Mouse (Mus musculus) MEL-GATA-1-ER (cell line): ENCODE measurements around the gene Macf1.
"Not testable (repeated sequence)": the region's sequence is repeated elsewhere in the genome, so short reads cannot be mapped to it uniquely, and the experiment has no call there.

Source experiments
- DNase-seq: peaks from one replicate; pipeline ENCODE4 v3.0.0-alpha.2; 2012; ENCODE audit warnings: low read depth; ENCODE audit errors: extremely low read depth

Gene Macf1

DNA sequence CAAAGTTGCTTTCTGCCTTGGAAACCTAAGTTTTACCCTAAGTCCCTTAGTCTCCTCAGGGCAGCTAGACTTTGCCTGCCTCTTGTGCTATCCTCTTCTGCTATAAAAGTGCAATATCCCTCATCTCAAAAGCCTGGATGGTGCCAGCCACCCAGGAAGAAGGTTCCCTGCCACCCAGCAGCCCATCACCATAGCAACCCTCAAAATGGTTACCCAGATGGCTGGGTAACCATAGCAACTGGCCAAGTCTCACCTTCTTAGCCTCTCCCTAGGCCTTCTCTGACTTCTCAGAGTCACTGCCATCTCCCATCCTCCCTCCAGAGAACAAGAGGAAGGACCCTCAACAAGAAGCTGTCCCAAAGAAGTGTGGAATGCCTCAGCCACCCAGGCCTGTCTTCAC is 13.6 kb downstream of the Macf1 start:
- no peak for DNase-seq

DNA sequence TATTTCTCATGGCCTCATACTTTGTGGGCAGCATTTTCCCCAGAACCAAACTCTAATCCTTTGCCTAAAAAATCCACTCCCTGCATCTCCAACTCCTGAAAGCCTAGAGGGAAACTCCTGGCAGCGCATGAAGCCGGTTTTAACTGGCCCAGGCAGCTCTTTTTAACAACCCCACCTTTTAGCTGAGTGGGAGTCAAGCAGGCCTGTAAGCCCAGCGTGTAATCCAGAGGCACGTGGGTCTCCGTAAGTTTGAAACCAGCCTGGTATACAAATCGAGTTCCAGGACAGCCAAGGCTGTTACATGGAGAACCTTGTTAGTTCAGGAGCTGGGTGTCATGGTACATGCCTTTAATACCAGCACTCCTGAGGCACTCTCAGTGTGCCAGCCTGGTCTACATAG is 14.5 kb downstream of the Macf1 start:
- DNase-seq, result no peak

DNA sequence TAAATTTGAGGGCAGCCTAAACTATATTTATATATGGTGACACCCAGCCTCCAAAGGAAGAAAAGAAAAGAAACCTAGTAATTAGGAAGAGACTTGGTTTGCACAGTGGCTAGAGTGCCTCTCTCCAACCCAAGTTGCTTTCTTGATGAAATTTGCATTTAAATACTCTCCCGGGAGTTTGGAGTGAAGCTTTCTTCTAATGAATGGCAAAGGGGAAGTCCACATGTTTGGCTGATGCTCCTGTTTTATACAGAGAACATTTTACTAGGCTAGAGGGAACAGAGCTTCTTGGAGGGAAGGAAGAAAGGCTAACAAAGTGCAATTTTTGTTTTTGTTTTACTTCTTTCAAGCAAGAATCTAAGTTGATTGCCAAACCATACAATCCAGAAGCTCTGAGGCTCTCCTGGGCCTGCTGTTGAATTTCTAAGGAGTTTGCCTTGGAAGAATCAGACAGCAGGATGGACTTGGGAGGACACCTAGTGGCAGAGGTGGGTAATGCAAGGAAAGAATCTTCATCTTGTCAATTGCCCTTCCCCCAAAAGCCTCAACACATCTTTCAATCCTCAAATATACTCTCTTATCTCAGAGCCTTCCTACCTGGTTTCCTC is 16.8 kb downstream of the Macf1 start:
- DNase-seq, result peak; percentile 44

DNA sequence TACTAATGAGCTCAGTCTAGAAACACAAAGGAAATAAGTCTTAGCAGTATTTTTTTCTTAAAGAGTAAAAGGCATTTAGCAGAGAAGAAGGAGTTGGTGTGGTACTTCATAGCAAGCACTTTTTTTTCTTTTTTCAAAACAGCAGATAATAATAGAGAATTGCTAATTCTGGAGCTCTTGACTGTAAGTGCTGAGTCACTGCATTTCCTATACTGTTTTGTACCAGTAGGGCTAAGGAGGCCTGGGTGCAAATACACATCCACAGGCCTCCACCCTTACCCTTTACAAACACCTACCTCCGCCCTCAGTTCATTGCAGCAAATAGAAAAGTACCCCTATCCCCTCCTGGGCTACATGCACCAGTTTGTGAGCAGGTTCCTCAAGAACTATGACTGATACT is 17.6 kb downstream of the Macf1 start:
- no peak for DNase-seq

DNA sequence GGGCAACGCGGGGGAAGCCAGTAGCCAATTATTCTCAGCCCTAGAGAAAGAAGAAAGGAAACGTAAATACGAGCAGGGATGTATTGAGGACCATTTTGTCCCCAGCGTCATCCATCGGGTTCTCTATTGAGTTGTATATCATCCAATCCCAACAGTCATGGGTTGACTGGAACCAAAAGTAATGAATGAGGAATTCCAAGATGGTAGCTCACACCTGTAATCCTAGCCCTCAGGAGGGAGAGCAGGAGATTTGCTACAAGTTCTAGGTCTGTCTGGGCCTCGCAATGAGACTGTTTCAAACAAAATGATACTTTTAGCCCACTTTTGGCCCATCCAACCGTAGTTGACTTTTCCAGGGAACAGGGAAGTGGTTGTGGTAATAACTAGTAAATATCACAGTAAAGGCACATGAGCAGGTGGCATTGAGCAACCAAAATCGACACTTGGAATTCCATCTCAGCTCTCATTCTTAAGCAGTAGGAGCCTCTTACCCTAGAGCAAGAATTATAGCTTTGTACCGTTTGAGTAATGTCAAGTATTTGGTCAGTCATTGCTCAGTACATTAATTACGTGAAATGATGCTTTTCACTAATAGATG is 18.4 kb downstream of the Macf1 start:
- DNase-seq, result no peak

DNA sequence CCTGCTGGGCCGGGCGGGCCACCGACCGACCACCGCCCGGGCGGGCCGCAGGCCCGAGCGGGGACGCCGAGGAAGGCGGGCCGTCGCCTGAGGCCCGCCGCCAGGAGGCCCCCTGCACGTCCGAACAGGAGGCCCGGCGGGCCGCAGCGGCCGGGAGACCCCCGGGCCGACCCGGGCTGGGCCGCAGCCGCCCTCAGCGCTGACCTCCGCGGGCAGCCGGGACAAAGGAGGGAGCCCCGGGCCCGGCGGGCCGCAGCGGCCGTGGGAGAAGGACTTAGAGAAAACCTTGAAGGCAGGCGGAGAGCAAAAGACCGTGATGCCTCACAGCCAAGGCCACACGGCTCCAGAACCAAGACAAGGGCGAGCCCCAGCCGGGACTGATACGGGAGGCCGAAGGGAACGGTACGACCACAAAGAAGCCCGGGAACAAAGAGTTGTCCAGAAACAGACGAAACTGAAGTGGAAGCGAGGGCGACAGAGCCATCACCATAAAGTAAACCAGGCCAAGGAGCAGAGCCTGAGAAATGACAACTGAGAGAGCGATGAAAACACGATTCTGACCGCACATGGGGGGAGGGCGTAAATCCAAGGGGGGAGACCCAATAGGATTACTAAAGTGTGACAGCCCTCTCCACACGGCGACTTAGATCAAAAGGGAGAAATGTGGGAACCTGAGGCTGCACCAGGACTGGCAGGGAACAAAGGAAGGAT is 19.1 kb downstream of the Macf1 start:
- DNase-seq, result no peak

DNA sequence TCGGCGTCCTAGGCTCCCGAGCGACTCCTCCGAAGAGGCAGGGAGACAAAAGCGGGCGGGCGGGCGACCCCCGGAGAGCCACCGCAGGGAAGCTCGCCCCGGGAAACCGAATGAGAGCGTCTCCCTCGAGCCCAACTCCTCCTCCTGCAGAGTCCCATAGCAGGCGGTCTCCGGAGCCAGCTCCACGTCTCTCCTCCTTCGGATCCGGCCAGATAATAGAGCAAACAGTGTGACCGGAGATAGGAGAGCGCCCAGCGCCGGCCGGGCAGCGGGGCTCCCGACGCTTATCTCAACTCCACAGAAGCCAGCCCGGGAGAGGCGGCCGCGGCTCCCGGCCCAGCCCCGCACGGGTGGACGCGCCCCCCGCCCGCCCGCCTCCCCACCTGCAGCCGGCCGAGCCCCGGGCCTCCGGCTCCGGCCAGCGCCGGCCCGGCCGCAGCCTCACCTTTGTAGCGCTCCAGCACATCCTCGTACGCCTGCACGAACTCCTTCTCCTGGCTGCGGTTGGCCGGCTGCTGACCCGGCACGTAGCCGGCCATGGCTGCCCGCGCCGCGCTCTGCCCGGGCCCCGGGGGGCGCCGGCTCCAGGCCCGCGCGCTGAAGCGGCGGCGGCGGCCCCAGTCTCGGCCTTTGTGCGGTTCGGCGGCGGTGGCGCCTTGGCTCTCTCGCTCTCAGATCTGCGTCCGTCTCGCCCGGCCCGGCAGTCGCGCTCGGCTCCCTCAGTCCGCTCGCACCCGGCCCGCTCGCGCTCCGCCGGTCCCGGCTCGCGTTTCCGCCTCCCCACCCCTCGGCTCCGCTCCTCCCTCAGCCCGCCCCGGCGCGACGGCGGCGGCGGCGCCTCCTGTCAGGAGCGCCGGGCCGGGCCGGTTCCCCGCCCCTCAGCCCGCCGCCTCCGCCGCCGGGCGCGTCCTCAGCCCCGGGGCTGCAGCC is 19.9 kb downstream of the Macf1 start:
- DNase-seq, result peak; percentile 21

DNA sequence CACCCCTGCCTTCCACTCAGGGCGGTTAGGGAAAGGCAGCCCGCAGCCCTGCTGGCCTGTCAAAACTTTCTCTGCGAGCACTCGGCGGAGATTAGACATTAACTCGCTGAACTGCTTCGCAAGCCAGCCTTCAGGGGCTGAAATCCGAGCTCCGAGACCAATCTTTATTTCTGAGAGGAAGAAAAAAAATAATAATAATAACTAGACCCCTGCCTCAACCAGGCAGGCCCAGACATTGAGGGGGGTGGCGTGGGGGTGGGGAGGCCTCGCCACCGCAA is 20.5 kb downstream of the Macf1 start:
- DNase-seq, result no peak

DNA sequence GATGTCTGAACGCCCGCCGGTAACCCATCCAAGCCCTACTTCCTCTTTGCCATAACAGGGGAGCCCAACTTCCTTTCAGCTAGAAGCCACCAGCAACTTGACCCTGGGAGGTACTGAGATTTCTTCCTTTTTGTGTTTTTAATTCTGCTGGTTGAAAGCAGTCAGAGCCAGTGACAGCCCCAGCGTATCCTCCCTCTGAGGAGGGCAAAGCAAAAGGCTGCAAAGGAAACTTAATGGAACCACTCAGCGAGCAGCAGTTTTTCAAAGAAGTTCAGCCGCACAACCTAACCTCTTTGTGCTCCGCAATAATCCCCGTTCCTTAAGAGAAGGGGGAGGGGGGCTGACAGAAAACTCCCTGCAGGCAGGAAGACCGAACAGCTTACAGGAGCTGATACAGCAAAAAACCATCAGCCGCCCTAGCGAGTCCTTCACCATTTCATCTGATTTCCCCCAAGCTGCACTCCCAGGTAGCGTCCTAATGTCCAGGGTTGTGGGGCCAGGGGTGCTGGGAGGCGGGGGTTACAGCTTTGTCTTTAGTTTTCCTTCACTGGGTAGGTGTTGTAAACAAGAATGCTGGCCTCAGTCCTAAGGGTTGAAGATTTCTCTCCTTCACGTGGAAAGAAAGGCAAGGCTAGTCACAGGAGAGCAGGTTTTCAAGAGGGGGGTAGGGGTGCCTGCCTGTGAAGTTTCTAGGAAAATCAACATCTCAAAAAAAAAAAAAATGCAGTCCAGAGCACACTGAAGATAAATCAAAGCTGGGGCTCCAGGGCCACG is 21.1 kb downstream of the Macf1 start:
- DNase-seq, result no peak

DNA sequence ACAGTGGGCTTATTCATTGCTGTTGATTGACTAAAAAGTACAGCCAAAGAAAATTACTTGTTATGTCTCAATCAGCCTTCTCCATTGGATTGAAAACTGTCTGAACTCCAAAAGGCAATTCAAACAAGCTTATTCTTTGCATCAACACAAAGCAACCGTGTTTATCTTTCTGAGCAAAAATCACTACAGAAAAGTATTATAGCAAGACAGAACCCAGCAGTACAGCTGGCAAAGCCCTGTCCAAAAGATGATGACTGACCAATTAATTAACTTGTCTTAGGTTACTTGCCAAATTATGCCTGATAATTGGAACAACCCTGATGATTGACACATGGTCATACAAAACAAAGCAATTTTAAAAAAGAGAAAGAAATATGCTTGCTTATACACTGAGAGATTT is 26.0 kb downstream of the Macf1 start:
- no peak for DNase-seq

DNA sequence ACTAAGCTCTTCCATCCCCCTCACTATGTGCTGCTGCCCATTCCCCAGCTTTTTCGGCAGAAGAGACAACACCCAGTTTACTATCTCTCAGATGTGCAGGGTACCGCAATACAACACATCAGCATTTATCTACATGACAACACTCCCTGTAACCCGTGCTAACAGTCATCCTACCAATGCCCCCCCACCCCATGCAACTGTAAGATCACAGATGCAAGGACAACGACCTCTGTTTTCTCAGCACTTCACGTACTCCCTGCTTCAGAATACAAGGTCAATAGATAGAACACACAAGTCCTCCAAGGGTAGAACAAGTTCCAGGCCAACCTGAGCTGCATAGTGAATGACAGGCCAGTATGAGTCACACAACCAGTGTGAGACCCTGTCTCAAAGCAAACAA is 28.9 kb downstream of the Macf1 start:
- no peak for DNase-seq

DNA sequence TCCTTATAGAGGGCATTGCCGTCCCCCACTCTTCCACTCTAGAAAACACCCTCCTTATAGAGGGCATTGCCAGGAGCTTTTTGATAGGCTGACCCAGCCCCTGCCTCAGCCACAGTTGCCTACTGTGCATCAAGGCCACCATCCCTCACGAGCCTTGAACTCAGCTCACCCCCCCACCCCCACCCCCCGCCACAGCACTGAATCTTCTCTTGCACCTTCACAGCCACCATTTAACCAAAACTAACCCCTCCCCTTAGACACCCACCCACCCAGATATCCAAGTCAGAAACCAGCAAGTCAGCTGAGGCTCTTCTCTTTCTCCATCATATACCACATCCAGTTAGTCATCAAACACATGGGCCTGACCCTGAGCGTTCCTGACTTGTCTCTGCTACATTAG is 29.6 kb downstream of the Macf1 start:
- DNase-seq, result no peak

DNA sequence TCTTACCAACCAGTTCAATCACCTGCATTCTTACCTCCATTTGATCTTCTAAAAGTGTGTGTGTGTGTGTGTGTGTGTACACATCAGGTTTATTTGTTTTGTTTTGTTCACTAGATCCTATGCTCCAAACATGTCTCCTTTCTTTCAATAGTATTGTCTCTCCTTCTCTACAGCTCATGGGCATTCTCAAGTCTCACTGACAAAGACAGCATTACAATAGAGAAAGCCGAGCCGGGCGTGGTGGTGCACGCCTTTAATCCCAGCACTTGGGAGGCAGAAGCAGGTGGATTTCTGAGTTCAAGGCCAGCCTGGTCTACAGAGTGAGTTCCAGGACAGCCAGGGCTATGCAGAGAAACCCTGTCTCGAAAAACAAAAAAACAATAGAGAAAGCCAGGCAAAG is 30.7 kb downstream of the Macf1 start:
- DNase-seq, result not testable (repeated sequence)

DNA sequence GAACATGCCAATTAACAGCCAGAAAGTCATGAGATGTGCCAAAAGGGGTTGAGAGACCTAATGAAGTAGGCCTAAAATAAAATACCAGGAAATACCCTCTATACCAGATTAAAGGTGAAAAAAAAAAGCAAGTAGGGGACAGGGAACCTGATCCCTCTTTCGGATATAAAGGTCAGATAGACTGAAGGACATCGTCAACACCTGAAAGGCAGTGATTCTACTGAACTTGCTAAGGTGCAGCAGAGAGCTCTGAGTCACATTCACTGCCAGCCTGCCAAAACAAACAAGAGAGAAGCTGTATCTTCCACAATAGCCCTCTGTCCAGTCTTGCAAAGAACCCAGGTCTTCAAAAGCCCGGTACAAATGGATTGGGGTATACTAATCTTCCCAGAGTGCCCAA is 32.0 kb downstream of the Macf1 start:
- no peak for DNase-seq

DNA sequence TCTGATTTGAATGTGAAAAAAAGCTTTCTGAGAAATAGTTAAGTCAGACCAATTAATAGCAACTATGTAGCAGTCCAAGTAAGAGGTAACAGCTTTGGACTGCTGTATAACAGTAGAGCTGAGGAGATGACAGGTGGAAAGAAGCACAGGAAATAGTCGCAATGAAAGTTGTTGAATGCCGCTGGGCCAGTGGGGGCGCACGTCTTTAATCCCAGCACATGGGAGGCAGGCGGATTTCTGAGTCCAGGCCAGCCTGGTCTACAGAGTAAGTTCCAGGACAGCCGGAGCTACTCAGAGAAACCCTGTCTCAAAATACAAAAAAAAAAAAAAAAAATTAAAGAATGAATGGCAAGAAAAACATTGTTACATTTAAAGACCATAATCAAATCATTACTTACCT is 35.0 kb downstream of the Macf1 start:
- DNase-seq, result no peak

DNA sequence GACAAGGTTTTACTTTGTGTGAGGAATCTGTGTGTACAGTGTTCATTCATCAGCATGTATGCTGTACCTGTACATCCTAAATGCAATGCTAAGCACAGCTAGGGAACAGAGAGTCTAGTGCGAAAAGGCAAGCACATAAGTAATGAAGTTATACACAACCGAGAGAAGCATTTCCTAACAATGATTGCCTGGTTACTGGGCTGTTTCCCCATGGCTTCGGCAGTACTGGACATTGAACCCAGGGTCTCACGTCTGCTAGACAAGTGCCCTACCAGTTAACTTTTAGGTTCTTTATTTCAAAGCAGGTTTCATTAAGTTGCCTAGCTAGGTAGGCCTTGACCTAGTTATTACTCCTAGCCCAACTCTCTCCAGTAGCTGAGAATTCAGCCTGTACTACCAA is 36.5 kb downstream of the Macf1 start:
- DNase-seq, result no peak

DNA sequence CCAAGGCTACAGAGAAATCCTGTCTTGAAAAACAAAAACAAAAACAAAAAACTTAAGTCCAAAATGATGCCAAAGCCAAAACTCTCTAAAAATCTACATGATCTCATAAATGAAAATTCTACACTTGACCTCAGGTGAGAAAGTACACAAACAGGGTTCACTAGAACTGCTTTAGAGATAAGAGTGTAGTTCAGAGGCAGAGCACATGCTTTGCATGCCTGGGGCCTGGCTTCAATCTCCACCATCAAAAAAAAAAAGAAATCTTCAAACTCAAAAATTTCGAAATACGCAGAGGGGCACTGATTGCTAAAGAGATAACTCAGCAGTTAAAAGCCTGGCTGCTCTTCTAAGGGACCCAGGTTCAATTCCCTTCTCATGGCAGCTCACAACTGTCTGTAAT is 37.1 kb downstream of the Macf1 start:
- DNase-seq, result no peak

DNA sequence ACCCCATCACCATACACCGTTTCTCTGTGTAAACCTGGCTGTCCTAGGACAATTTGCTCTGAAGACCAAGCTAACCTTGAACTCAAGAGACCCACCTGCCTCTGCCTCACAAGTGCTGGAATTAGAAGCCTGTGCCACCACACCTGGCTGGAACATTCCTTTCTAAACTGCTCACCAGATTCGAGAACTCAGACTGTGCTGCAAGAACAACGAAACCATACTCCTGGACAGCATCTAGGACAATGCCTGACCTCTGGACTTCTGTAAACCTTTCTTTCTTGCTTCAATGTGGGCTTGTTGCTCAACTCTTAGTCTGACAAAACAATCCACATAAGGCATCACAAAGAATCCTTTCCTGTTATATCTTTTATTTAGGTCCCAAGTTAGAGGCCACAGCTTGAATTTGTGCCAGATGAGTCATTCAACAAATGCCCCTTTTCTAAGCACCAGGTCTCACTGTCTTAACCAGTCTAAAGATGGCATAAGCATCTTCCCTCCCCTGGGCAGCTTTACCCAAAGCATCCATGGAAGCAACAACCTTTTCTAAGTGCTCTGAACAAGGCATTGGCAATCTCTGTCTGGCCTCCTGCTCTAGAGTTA is 38.8 kb downstream of the Macf1 start:
- no peak for DNase-seq

DNA sequence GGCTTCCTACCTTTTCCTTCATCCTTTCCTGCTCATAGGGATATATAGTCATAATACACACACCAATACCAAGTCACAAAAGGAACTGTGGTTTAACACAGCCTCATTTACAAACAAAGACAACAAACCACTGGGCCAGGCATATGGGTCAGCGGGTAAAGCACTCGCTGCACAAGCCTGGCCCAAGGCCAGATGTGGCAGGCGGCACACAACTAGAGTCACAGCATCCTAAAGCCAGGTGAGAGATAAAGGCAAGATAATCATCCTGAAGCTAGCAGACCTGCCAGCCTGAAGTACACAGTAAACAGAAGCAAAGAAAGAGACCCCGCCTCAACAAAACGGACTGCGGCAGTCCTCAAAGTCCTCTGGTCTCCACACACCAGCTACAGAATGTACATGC is 40.6 kb downstream of the Macf1 start:
- DNase-seq, result no peak

DNA sequence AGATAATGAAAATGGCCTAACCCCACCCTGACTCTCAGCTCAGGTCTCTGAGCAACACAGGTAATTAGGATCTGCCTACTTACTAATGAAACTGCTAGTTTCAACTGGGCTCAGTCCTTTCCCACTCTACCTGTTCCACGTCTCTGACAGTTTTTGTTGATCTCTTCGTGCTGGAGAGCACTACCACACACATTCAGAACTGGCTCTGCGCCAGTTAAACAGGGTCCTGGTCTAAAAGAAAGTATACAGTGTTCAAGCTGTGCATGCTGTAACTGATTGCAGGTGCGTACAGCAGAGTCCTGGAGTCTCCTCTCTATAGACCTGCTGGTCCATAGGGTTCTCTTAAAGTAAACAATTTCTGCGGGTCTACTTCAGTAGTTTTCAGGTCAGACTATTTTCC is 41.3 kb downstream of the Macf1 start:
- no peak for DNase-seq

DNA sequence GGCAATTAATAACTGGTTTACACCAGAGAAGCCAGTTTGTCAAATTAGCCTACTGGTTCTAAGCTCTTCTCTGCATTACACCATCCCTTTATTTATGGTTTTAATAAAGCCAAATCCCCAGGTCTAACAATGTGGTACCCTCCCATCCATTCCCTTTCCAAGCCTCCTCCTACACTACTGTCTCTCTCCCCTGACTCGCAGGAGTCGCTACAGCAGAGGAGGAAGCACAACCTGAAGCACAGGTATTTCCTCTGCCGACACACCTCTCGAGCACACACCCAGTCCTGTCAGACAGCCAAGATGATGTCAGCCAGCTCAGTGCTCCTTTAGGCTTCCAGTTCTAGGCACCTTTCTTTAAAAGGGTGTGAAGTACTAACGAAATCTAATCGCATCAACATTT is 47.0 kb downstream of the Macf1 start:
- no peak for DNase-seq
